Mouse (Mus musculus) mature B cell (primary cell): ENCODE measurements around the gene Ttn.

Experiments used
- in situ Hi-C: fragments of 300-500 bp; cut with MboI; formaldehyde crosslinking; loops from 2 replicates; pipeline ENCODE4 v1.14.3; 2019

Ttn gene

DNA sequence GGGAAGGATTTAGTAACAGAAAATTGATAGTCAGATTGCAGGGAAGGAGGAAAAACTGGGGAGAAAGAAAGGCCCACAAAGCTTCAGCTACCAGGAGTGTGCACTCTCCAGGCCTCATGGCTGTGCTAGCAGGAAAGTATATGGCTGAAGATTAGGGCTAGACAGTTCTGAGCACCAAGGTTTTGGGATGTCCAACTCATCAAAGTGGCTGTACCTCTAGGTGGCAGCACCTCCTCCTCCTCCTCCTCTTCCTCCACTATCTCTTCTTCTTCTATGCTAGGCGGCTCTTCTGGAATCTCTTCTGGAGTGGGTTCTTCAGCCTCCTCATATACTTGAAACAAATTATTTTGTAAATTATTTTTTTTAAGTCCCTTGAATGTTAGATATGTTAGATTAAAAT lies 139.2 kb downstream of the Ttn start:
- in situ Hi-C loops: no loop called here

DNA sequence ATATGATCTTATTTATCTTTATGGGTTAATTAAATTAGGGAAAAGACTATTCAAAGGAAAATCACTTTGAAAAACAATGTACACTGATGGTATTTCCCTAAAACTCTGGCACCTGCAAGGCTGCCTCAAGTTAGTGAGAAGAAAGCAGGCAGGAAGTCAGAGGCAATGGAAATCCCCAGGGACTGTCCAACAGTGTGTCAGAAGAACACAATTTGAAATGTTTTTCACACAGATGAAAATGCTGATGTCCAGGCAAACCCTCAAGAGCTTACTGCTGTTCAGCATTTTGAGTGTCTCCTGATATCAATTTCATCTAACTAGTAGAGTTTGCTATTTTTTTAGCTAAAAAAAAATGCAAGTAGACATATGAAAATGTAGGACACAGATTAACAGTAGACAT lies 161.9 kb downstream of the Ttn start:
- in situ Hi-C loops: no loop called here

GRCm38 (mm10) chr2:76817796-76818195 lies 164.6 kb downstream of the Ttn start:
- in situ Hi-C loops: no loop called here

DNA sequence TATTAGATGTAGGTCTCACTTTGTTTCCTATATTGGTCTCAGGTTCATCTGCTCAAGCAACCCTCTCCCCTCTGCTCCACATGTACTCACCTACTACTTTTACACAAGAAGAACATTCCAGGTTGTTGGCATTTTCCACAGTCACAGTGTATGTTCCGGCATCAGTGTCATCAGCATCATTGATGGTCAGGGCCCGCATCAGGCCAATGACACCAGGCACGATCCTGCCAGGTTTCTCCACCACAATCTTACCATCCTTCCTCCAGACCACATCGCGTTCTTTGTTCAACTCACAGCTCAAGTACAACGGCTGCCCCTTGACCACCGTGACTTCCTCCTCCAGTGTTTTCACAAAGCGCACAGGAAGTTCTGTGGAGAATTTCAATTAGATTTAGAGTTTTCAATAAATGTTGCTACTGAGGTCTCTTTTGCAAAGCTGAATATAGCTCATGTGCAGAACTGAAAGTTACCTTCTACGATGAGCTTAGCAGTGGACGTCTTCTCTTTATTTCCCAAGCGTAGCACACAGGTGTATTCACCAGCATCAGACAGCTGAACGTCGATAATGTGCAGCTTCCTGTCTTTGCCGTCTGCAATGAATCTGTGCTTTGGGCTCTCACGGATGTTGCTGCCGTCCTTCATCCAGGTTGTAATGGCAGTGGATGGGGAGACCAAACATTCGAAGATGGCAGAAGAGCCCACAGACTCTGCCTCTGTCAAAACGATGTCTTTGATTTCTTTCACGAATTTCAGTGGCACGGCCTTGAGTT lies 168.1 kb downstream of the Ttn start:
- in situ Hi-C loops: no loop called here

GRCm38 (mm10) chr2:76811160-76811559 lies 171.2 kb downstream of the Ttn start:
- in situ Hi-C loops: no loop called here

DNA sequence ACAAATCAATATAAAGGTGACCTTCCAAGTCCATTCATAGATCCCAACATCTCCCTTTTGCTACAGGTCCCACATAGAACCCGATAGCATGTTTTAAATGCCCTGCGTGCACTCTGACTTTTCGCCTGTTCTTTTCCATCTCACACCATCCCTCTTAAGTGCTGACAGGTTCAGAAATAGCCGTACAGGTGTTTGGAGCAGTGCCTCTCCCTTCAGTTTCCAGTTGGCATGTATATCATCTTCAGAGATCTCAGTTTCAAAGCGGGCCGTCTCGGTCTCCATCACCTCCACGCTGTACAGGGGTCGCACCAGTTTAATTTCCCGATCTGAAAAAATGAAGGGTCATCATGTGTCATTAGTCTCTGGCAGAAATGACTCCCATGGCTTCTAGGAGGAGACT lies 174.0 kb downstream of the Ttn start:
- in situ Hi-C loops: no loop called here

DNA sequence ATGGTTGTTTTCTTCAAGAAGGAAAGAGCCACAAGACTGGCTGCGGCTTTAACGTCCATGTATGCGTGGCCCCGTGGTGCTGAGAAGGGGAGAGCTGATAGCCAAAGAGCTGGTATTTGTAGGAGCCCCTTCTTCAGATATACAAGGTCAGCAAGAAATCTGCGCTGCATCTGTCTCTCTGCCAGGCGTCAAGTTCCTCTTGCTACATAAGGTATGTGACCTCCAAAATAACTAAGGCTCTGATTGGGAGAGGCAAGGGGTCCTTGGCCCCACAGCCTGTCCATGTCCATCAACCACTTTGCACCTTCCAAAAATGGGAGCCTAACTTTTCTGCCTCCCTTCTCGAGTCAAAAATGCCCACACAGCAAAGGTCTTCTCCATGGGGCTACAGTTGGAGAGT lies 175.1 kb downstream of the Ttn start:
- in situ Hi-C loops: no loop called here

DNA sequence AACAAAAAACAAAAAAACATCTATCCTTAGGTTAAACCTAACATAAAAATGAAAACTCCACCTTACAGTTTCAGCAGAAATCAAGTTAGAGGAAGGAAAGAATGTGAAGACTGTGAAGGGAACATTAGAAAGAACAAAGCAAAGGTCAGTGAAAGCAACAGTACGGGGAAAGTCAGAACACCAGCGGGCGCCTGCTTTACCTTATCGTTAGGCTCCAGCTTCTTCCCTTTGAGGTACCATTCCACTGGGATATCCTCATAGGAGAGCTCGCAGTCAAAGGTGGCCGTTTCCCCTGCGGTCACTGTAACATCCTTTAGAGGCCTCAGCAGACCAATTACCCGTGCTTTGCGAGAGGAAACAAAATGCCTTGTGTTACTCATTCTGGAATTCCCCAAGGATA lies 175.5 kb downstream of the Ttn start:
- in situ Hi-C loops: no loop called here

GRCm38 (mm10) chr2:76806376-76806775 lies 176.0 kb downstream of the Ttn start:
- in situ Hi-C loops: no loop called here

- in situ Hi-C loops: no loop called here
These were observed 177.0 kb downstream of the Ttn start for GRCm38 (mm10) chr2:76805191-76805892.

GRCm38 (mm10) chr2:76784171-76784570 lies 198.2 kb downstream of the Ttn start:
- in situ Hi-C loops: no loop called here

DNA sequence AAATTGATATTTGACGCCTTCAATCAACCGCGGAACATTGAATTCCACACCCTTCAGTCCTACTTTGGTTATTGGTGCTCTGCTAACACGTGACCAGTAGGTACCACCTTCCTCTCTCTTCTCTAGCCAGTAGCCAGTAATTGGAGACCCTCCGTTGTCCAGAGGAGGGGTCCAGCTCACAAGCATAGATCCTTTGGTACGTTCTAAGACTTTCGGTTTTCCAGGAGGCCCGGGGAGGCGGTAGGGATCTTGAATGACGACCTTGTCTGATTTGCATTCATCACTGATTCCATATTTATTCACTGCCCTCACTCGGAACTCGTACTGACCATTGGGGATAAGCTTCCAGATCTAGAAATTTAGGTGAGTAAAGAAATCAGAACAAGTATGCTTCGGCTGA lies 201.6 kb downstream of the Ttn start:
- in situ Hi-C loops: no loop called here

GRCm38 (mm10) chr2:76769831-76770230 lies 212.5 kb downstream of the Ttn start:
- in situ Hi-C loops: no loop called here

- in situ Hi-C loops: no loop called here
These were observed 215.1 kb downstream of the Ttn start for GRCm38 (mm10) chr2:76767231-76767630.

GRCm38 (mm10) chr2:76764526-76764925 lies 217.8 kb downstream of the Ttn start:
- in situ Hi-C loops: no loop called here

GRCm38 (mm10) chr2:76762154-76762553 lies 220.2 kb downstream of the Ttn start:
- in situ Hi-C loops: no loop called here

DNA sequence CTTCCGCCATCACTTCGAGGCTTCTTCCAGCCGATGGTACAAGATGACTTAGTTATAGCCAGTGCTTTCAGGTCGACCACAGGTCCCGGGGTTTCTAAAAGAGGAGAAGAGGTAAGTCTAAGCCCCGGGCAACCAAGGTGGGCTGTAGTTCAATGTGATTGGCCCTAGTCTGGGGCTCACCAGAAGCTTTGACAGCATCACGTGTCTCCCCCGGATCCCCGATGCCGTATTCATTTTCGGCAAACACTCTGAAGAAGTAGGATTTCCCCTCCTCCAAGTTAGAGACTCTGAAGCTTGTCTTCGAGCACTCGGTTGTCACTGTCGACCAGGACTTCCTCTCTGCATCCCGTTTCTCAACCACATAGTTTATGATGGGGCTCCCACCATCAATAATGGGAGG lies 225.9 kb downstream of the Ttn start:
- in situ Hi-C loops: no loop called here

GRCm38 (mm10) chr2:76751993-76752392 lies 230.4 kb downstream of the Ttn start:
- in situ Hi-C loops: no loop called here

DNA sequence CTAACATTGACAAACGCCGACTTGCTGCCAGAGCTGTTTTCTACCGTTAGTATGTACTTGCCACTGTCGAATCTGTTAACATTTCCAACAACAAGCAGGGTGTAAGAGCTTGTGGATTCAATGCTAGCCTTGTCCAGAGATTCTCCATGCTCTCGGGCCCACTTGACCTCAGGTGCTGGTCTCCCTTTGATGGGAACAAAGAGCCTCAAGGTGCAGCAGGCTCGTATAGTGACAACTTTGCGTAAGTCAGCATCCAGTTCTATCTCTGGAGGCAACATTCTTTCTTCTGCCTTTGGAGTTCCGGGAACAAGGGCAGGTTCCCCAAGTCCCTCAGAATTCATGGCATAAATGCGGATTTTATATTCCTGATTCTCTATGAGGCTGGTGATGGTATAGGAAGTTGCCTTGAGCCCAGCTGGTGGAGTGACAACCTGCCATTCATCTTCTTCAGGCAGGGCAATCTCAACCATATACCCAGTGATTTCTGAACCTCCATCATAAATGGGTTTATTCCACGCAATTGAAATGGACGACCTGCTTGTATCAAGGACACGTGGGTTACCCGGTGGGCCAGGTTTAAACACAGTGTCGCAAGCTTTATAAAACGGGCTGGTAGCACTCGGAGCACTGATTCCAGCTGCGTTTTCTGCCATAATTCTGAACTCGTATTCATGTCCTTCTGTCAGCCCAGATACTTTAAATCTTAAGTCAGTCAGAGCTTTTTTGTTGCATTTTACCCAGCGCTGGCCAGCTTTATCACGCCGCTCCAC lies 232.8 kb downstream of the Ttn start:
- in situ Hi-C loops: no loop called here

DNA sequence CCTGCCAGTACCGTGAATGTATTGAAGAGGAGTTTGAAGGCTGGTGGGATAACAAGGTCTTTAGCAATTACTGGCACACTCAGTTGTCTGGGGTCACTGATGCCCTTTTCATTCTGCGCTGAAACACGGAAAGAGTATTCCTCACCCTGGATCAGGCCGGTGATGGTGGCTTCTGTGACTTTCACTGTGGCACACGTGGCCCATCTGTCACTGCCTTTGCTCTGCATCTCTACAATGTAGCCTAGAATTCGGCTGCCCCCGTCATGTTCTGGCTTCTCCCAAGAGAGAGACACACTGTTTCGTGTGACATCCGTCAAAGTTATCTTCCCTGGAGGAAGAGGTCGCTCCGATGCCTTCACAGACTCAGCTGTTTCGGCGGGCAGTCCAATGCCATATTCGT lies 233.7 kb downstream of the Ttn start:
- in situ Hi-C loops: no loop called here

- in situ Hi-C loops: no loop called here
These were observed 262.7 kb downstream of the Ttn start for GRCm38 (mm10) chr2:76719650-76720049.

DNA sequence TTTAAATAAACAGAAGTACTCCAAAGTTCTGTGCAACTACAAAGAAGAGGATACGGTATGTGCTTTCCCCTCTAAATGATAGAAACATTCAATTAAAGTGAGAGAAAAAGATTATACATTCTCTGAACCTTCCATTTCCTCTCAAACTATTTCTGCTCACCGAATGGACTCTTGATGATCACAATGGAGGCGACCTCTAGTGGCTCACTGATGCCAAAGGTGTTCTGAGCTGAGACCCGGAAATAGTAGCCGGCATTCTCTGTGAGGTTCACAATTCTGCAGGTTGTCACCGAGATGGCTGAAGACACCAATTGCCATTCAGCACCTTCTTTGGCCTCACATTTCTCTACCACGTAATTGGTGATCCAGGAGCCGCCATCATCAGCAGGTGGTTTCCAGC lies 267.4 kb downstream of the Ttn start:
- in situ Hi-C loops: no loop called here

GRCm38 (mm10) chr2:76708512-76708911 lies 273.8 kb downstream of the Ttn start:
- in situ Hi-C loops: no loop called here
